Mouse (Mus musculus): ENCODE results near the gene Itgb4. TPM values are rescaled to one million over a fixed set of nuclear protein-coding genes. Genes with fewer than 3 reads are reported as not detected.
"Not testable (repeated sequence)": the region's sequence is repeated elsewhere in the genome, so short reads cannot be mapped to it uniquely, and the experiment has no call there.

The Itgb4 gene
- total and polyA plus RNA-seq, 3 experiments = 2.6 to 3.1 (median 2.9) TPM

- TF ChIP-seq POLR2A (IDR thresholded peaks at IDR 0.05; ENCODE audit: insufficient read depth, low read depth, low read length) (peak; percentile 46; the same call in 1 of the 2 replicates), EP300 (IDR thresholded peaks at IDR 0.05; ENCODE audit: insufficient read depth, low read depth, low read length) (no peak)
- H3K36me3 ChIP-seq (ENCODE audit: control insufficient read depth, insufficient read depth, low read length) = peaks cover 15% of the 10 kb centered on the region
- peaks cover 2% of the 10 kb centered on the region for H3K4me1 ChIP-seq (ENCODE audit: control insufficient read depth, insufficient read depth, low read length)
- WGBS = 78% methylated on average over 2 of the region's 2 CpGs
- no peak for DNase-seq
- intact Hi-C loops (cut with DNase I) = loop anchor here (5.0 kb wide), 1 partner anchor 83 kb away; no protein-coding TSS in a partner anchor
- no peak overlapping the region for H3K4me3 ChIP-seq
- H3K79me2 ChIP-seq (replicated peaks; ENCODE audit: control insufficient read depth, insufficient read depth, low read length) = no peaks in the 10 kb centered on the region
- no peak overlapping the region for H3K27ac ChIP-seq
- H3K27me3 ChIP-seq (ENCODE audit: control insufficient read depth, insufficient read depth, low read length) = no peaks in the 10 kb centered on the region
- no peak overlapping the region for H3K9ac ChIP-seq (ENCODE audit: low read depth, low read length)
Observed at GRCm38 (mm10) chr11:116019976-116020411, 45.5 kb downstream of the Itgb4 start.

- WGBS = 30% methylated on average over 1 of the region's 1 CpGs
- TF ChIP-seq EP300 (IDR thresholded peaks at IDR 0.05; ENCODE audit: insufficient read depth, low read depth, low read length) (no peak), CTCF (IDR thresholded peaks at IDR 0.05) (peak; percentile 43), POLR2A (IDR thresholded peaks at IDR 0.05; ENCODE audit: insufficient read depth, low read depth, low read length) (no peak)
- Histone ChIP-seq H3K4me1 (ENCODE audit: control insufficient read depth, insufficient read depth, low read length) (peaks cover 2% of the 10 kb centered on the region), H3K27ac (no peak overlapping the region), H3K36me3 (ENCODE audit: control insufficient read depth, insufficient read depth, low read length) (peaks cover 15% of the 10 kb centered on the region), H3K27me3 (ENCODE audit: control insufficient read depth, insufficient read depth, low read length) (no peaks in the 10 kb centered on the region), H3K4me3 (no peak overlapping the region), H3K9ac (ENCODE audit: low read depth, low read length) (no peak overlapping the region), H3K79me2 (replicated peaks; ENCODE audit: control insufficient read depth, insufficient read depth, low read length) (no peaks in the 10 kb centered on the region)
- no peak for DNase-seq
- intact Hi-C loops (cut with DNase I) = no loop called here
Observed at GRCm38 (mm10) chr11:116020519-116020922, 46.0 kb downstream of the Itgb4 start.

DNA sequence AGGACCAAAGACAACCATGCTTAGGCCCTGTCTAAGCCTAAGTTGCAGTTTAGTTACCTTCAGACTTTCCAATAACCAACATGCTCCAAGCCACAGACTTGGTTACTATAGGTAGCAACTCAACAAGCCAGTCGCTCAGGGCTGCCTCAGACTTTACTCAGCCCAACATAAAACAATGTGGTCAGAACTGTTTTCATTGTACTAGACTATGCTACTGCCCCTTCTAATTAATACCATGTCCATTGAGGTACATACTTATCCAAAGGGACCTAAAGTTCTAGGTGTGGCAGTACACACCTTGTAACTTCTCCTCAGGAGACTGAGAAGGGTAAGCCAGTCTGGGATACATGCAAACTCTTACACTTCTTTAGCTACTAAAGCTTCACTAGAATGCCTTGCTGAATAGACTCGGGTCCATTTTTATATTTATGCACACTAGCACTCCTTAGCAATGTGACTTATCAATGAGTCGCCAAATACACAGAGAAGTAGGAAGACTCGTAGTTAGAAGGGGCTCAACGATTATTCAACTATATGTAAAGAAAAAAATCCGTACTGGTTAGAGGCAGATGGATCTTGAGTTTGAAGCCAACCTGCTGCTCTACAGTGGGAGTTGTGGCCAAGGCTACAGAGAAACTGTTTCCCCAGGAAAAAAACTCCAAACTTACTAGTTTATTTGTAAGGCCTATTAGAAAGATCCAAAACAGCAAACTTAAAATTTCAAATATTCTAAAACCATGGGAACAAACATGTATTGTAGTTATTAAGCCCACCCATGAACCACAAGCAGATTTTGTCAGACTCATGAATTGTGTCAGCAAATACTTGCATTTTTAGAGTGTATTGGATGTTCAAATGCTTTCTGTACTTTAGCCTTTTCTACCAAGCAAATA, 47.1 kb downstream of the Itgb4 start:
- H3K27me3 ChIP-seq (ENCODE audit: control insufficient read depth, insufficient read depth, low read length) = no peaks in the 10 kb centered on the region
- no peak overlapping the region for H3K9ac ChIP-seq (ENCODE audit: low read depth, low read length)
- no peak for TF ChIP-seq CTCF (IDR thresholded peaks at IDR 0.05)
- no peak for TF ChIP-seq EP300 (IDR thresholded peaks at IDR 0.05; ENCODE audit: insufficient read depth, low read depth, low read length)
- peak; percentile 49; the same call in 1 of the 2 replicates for TF ChIP-seq POLR2A (IDR thresholded peaks at IDR 0.05; ENCODE audit: insufficient read depth, low read depth, low read length)
- H3K36me3 ChIP-seq (ENCODE audit: control insufficient read depth, insufficient read depth, low read length) = peaks cover 15% of the 10 kb centered on the region
- intact Hi-C loops (cut with DNase I) = no loop called here
- no peak overlapping the region for H3K27ac ChIP-seq
- 66% methylated on average over 6 of the region's 6 CpGs for WGBS
- H3K4me3 ChIP-seq = no peak overlapping the region
- H3K4me1 ChIP-seq (ENCODE audit: control insufficient read depth, insufficient read depth, low read length) = peaks cover 2% of the 10 kb centered on the region
- no peak for DNase-seq
- no peaks in the 10 kb centered on the region for H3K79me2 ChIP-seq (replicated peaks; ENCODE audit: control insufficient read depth, insufficient read depth, low read length)

- 26% methylated on average over 4 of the region's 4 CpGs for WGBS
- peaks cover 15% of the 10 kb centered on the region for H3K36me3 ChIP-seq (ENCODE audit: control insufficient read depth, insufficient read depth, low read length)
- H3K27ac ChIP-seq = no peak overlapping the region
- DNase-seq = no peak
- no peaks in the 10 kb centered on the region for H3K79me2 ChIP-seq (replicated peaks; ENCODE audit: control insufficient read depth, insufficient read depth, low read length)
- no peak overlapping the region for H3K9ac ChIP-seq (ENCODE audit: low read depth, low read length)
- peak overlapping the region; percentile 33 for H3K4me3 ChIP-seq
- no peaks in the 10 kb centered on the region for H3K27me3 ChIP-seq (ENCODE audit: control insufficient read depth, insufficient read depth, low read length)
- TF ChIP-seq POLR2A (IDR thresholded peaks at IDR 0.05; ENCODE audit: insufficient read depth, low read depth, low read length) = no peak
- TF ChIP-seq CTCF (IDR thresholded peaks at IDR 0.05) = no peak
- no peak for TF ChIP-seq EP300 (IDR thresholded peaks at IDR 0.05; ENCODE audit: insufficient read depth, low read depth, low read length)
- H3K4me1 ChIP-seq (ENCODE audit: control insufficient read depth, insufficient read depth, low read length) = peaks cover 2% of the 10 kb centered on the region
- intact Hi-C loops (cut with DNase I) = no loop called here
Observed at GRCm38 (mm10) chr11:116022256-116022780, 47.8 kb downstream of the Itgb4 start.

- peak overlapping the region; percentile 96 for H3K9ac ChIP-seq (ENCODE audit: low read depth, low read length)
- H3K79me2 ChIP-seq (replicated peaks; ENCODE audit: control insufficient read depth, insufficient read depth, low read length); DNase-seq; H3K4me1 ChIP-seq (ENCODE audit: control insufficient read depth, insufficient read depth, low read length); intact Hi-C loops (cut with DNase I); H3K27me3 ChIP-seq (ENCODE audit: control insufficient read depth, insufficient read depth, low read length): not testable (repeated sequence)
- WGBS = under 1% methylated on average over 18 of the region's 18 CpGs
- peaks cover 15% of the 10 kb centered on the region for H3K36me3 ChIP-seq (ENCODE audit: control insufficient read depth, insufficient read depth, low read length)
- H3K27ac ChIP-seq = peak overlapping the region; percentile 99
- H3K4me3 ChIP-seq = peak overlapping the region; percentile 90
Observed at GRCm38 (mm10) chr11:116023074-116023770, 48.7 kb downstream of the Itgb4 start.
